Mouse (Mus musculus) small intestine, adult 2 months (tissue): ENCODE measurements around the gene Ascl4.

Source experiments
- CTCF ChIP-seq: fragments of 200-500 bp; IDR thresholded peaks from 2 replicates; pipeline ENCODE4 v1.5.1; 2012; ENCODE audit warnings: low read depth, mild to moderate bottlenecking, control low read depth, inconsistent platforms, low read length, moderate library complexity, mixed read lengths; ENCODE audit not compliant: insufficient replicate concordance, insufficient read length; ENCODE audit errors: extremely low read depth
- POLR2A ChIP-seq: fragments of 200-500 bp; IDR thresholded peaks from 2 replicates; pipeline ENCODE4 v1.6.1; 2012; ENCODE audit warnings: low read depth, mild to moderate bottlenecking, control low read depth, inconsistent platforms, low read length, moderate library complexity

DNA sequence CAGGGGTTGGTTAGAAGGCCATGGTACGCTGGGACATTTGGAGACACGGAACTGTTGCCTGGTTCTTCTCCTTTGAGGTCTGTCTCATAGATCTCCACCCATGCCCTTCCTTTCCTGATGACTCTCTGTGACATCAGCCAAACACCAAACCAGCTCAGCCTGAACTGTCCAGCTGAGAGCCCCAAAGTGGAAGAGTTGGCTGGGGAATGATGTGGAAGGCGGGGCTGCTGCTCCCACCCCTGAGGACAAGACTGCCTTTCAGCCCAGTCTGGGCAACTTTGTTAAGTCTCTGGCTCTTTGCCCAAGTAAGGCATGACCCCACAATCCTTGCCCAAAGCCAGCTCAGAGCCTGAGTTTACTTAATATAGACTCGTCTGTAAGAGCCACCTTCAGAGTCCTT lies 45.4 kb downstream of the Ascl4 start:
- TF ChIP-seq POLR2A = no peak
- no peak for TF ChIP-seq CTCF
